Mouse (Mus musculus): ENCODE data around the gene Exoc4. TPM values are rescaled to one million over a fixed set of nuclear protein-coding genes. Genes with fewer than 3 reads are reported as not detected.

Gene Exoc4
- total RNA-seq, 2 experiments from 2014 or later, result 40.0 to 44.1 TPM

DNA sequence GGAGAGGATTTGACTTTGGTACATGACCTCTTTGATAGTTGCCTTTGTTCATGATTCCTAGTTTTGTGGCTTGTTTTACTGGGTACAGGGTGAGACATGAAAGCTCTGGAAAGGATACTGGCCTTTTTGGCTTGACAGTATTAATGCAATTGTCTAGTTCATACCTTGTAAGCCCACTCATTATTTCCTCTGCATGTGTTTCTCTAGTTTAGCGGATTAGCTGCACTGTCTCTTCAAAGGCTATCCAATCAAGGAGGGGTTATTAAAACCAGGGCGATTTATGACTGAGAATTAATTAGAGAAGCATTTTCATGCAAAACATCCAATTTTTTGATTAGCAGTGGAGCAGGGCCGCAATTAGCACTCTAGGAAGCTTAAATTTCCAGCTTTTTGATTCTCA is 216.5 kb downstream of the Exoc4 start:
- no peak for DNase-seq (ENCODE audit: low spot score in 2 of 2)

DNA sequence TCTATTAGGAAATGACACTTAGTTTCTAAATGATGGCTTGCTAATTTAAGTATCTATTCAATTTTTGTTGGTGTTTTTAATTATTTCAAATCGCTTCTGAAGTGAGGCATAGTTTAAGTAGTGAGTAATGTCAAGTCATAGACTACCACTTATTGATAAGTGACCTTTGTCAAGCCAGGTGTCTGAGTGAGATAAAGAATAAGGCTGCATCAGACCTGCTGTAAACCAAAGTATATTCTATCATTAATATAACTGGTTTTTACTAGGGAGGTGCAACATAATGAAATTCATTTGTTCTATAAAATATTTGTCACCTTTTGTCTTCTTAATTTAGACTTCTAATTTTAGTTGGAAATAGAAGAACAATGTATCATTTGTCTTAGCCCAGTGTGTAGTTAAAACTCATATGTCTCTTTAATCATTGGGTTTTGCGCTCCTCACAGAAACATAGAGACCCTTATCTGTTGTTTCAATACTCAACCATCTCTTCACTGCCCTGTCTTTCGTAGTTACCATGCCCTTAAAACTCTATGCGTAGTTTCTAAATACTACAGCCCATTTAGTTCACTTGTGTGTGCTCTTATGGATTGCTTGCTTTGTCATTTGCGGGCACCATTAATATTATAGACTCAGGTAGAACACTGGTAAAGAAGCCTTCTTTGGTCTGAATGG is 217.4 kb downstream of the Exoc4 start:
- no peak for DNase-seq (ENCODE audit: low spot score in 2 of 2)

DNA sequence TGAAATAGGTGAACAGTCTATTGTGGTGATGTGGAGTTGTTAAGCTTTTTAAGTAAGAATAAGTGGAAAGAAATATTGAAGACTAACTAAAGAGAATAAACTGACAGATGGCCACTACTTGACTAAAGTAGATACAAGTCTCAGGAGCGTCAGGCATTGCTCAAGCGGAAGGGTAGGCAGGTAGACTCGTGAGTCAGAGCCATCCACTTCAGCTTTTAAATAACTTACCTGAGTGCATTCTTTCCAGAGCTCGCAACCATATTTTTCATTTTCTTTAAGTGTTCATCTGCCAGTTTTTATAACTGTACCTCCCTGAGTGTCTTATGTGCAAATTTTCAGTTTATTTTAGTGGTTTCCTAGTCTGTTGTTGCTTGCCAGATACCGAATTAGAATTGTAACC is 219.6 kb downstream of the Exoc4 start:
- no peak for DNase-seq (ENCODE audit: low spot score in 2 of 2)

DNA sequence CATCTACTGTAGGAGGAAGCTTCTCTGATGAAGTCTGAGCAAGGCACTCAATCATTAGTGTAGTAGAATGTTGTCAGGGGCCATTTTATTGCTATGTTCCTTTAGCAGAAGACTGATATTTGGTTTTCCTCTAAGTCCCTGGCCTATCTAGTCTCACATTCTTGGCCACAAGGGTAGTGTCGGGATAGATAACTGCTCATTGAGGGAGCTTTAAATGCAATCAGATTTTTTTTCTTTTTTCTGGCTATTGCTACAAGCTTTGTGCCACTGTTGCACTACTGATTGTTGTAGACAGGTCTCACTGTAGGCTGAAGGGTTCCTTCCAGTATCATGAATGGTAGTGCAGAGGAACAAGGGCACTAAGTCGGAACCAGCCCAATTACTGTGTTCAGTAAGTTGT is 227.2 kb downstream of the Exoc4 start:
- DNase-seq (ENCODE audit: low spot score in 2 of 2), result no peak

DNA sequence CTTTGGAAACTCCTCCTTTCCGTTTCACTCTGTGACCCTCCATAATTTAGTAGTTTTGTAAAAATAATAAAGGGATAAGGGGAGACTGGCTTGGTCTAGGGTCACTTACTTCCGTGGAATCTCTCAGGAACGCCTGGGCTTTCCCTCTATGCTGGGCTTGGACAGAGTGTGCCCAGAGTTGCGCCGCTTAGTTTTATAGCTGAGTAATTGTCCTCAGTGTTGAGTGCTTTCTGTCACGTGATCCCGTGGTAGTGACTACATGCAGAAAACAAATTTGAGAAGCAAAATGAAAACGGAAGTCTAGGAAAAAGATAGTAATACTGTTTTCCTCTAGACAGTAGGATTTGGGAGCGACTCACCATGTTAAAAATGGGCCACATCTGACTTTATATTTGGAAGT is 235.7 kb downstream of the Exoc4 start:
- no peak for DNase-seq (ENCODE audit: low spot score in 2 of 2)

DNA sequence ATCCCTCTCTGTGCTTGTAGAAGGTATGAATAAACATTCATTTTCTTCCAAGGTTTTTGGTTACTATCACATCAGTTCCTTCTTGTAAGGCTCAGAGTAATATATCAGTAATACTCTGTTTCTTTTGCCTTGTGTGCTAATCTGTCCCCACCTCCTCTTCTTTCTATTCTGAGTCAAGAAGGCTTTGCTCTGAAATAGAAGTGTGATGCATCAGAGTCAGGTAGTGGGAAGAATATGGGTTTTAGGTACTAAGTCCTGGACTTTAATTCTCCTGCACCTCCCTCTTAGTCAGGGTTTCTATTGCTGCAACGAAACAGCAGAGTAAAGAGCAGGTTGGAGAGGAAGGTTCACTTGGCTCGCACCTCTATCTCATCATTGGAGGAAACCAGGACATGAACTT is 240.9 kb downstream of the Exoc4 start:
- DNase-seq (ENCODE audit: low spot score in 2 of 2), result no peak

DNA sequence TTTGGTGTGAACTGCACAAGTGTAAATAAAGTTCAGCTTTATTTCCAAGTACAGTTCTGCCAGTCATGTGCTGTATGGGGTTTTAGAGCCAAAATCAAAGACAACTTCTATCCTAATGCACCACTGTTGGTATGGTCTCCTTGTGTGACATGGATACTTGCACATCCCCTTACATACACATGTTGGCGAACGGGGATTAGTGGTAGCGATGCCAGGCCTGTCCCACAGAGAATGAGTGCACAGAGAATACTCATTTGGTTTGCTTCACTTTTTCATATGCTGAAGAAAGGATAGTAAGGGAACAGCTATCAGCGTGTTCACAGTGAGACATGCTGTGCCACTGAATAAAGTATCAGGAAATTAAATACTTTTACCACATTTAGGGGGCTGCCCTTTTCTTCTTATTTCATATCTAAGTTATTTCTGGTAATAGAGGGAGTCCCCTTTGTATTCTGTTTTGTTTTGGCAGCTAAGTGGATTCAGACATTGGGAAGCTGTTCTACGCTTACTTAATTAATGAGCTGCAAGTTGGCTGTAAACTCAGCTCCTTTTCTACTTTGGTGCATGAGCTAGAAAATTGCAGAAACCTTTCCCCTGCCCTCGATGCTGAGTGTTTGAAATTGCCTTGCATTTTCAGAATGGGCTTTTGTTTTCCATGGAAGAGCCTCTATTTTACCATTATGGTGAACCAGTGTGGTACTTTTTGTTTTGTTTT is 247.4 kb downstream of the Exoc4 start:
- no peak for DNase-seq (ENCODE audit: low spot score in 2 of 2)

DNA sequence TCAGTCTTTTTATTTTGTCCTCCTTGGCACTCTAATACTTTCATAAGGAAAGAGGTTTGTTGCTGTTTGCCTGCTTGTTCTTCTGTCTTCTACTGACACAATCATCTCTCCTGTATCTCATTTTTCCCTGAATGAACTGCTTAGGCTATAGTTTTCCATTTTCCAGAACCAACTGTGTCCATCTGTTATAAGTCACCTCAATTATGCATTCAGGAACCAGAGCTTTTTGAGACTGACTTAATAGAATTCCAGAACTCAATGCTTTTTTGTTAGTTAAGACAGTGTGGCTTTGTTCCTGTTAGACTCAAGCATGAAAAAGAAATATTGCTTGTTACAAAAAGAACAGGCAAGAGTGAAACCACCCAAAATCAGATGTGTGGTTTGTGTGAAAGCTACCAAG is 248.5 kb downstream of the Exoc4 start:
- DNase-seq (ENCODE audit: low spot score in 2 of 2), result no peak

DNA sequence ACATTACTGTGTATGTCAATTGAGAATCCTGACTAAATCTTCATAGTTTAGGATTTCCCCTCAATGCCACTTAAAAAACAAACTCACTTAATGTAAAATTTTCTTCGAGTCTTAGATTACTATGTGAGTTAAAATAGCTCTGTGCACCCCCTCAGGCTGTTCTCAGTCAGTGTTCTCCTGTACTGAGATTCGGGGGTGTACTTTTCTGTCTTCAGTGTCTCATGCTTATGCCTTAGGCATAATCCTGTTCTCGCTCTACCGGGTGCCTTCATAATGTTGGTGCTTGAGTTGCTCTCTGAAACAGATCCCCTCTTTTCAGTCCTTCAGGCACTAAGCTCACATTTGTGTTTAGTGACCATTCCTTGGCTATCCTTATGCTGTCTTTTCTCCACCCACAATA is 253.5 kb downstream of the Exoc4 start:
- no peak for DNase-seq (ENCODE audit: low spot score in 2 of 2)

DNA sequence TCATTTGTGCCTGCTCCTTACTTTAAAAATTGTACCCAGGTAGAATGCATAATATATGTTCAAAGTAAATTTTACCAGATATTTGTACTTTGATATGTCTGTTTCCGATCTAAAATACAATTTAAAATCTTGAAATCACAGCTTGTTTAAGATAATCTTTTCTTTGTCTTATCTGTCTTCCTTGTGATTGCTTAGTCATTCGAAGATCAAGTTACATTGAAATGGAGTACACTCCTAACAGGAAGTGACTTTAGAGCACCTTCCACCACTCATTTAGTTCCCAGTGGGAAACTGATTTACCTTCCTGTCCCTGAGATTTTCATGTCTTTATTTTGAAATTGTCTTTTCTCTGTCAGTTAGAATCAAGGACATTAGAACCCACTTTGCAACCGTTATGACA is 254.5 kb downstream of the Exoc4 start:
- no peak for DNase-seq (ENCODE audit: low spot score in 2 of 2)

DNA sequence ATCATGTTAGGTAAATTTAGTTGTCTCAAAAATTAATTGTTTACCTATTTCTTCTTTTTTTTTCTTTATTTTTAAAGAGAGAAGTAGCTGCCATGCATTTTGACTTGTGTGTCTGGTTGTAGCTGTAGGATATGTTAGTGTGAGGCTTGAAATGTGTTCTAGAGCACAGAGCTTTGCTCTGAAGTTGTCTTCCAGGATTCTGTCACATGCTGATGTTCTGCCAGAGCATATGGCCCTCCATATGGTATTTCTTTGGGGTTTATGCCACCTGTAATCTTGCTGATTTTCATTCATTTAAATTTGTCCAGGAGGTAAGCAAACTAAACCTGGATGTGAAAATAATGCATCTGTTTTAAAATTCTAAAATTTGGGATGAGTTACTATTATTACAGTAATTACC is 258.2 kb downstream of the Exoc4 start:
- no peak for DNase-seq (ENCODE audit: low spot score in 2 of 2)

DNA sequence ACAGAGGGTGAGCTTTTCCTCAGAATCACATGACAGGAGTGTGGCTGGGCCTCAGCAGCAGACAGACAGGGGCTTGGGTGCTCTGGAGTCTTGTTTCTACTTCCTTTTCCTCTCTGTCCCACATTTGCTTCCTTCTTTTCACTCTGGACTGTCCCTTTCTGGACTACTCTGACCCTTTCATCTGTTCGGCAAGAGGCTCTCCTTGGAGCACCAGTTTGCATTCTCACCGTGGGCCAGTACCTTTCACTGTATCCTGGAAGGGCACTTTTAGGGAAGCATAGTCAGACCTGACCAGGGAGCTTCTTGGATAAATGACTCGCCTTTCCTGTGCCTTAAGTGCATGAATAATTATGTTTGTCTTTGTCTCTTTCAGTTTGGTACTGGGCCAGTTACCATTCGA is 266.5 kb downstream of the Exoc4 start:
- no peak for DNase-seq (ENCODE audit: low spot score in 2 of 2)

DNA sequence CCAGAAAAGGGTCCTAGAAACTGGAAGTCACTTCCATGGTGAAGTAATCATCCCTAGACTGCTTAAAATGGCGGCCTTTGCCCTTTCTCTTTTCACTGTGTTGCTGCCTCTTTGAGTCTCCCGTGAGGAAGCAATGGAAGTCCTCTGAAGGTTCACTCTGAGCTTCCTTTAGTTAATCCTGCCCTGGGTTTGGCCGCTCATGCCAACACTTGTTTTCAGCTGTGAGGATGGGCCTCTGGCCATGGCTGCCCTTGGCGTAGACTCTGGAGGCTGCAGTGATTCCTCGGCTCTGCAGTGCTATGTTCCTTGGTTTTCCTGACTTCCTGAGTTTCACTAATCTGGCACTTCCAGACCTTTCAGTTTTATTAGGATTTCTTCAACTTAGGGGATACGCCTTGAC is 267.9 kb downstream of the Exoc4 start:
- no peak for DNase-seq (ENCODE audit: low spot score in 2 of 2)

DNA sequence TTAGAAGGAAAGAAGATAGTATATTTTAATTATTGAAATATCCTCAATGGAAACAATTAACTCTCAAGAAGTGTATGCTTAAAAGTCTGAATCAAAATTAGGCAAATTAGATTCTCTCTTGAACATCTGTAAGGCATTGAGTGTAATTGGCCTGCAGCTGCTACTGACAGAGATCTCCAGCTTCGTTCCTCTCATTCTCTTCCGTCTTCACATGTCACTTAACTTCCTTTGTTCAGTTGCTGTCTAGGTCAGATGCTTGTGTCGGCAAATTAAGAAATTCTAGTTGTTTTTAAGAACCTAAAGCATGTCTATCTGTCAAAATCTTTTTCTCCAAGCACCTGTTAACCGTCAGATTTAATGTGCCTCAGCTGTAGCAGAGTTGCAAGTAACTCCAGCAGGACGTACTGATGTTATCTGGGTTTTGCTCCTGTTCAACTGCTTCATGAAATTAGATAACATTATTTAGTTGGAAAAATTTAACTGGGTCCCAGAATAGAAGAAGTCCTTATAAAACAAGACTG is 269.1 kb downstream of the Exoc4 start:
- DNase-seq (ENCODE audit: low spot score in 2 of 2), result no peak

DNA sequence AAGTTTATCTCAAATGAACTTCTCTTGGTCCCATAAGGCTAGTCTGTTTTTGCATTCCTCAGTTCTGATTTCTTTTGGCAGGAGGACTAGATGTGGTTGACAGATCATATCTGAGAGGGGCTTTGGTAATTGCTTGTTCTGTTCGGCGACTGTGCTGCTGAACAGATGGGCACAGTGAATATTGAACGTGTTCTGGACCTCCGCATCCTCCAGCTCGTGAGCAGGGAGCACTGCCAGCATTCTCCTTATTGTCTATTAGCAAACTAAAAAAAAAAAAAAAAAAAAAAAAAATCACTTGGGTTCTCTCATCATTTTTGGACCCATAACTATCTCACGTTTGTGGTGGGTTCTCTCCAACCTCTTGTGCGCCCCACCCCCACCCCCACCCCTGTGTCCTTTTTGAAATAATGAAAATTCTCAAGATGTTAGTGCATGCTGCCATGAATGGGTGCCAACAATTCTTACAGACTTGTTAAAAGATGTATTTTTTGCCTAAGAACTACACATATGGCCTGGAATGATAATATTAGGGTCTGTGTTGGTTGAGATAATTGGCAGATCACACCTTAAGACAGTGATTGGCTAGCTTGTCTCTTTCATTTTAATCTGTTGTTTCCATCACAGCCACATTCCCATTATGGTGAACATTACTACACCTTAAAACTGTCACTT is 276.9 kb downstream of the Exoc4 start:
- DNase-seq (ENCODE audit: low spot score in 2 of 2), result no peak

DNA sequence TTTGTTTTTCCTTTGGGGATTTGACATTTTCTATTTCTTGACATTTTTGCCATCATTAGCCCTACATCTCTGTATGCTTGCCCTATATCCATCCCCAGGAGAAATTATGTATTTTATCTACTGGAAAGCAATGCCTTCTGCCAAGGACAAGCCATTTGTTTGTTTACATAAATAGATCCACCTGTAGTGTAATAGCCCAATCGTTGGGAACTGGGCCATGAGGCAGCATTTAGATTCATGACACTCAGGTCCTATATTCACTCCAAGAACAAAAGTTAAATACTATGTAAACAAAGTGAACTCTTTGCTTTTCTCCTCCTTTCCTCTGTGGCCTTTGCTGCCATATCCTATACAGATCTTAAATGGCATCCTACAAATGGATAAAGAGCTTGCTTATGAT is 291.5 kb downstream of the Exoc4 start:
- no peak for DNase-seq (ENCODE audit: low spot score in 2 of 2)

DNA sequence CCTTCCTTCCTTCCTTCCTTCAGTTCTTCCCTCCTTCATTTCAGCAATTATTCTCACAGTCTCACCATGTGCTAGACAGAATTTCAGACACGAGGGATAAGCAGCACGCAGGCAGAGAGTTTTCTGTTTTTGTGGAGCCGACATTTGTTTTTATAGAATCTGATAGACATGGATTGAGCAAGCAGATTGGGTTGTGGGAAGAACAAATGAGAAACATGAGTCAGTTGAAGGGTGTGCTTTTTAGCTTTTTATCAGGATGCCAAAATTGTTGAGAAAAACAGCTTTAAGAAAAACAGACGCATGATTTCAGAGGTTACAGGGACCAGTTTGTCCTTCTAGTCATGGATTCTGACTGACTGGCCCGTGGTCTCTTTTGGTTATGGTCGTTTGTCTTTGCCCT is 293.8 kb downstream of the Exoc4 start:
- no peak for DNase-seq (ENCODE audit: low spot score in 2 of 2)

DNA sequence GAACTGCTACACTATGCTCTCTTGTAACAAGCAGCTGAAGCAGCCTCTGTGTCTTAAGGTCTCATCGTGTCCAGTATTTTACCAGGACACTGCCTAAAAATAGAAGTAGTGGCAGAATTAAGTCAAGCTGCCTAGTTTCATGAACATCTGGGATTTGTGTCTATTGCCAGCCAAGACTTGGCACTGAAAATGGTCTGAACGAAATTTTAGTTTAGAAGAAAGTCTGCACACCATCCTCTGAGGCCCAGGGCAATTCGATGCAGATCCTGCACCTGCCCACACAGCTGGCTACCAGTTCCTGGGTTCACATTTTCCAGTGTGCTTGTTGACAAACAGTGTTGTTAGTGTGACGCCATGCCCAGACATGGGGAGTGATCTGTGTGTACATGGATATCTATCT is 303.0 kb downstream of the Exoc4 start:
- DNase-seq (ENCODE audit: low spot score in 2 of 2), result no peak

DNA sequence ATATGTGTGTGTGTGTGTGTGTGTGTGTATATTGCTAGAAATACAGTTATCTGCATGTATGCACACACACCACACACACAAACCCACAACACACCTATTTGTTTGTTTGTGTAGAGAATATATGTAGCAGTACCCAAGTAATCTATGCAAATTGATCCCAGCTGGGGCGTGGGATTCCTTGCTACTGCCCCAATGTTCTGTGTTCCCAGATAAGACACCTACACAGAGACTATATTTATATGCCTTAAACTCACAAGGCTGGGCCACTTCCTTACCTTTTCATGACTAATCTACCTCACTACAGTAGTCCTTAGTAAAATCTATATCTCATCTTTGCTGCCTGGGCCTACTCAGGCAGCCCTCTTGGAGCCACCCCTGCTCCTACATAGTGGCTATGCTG is 312.0 kb downstream of the Exoc4 start:
- no peak for DNase-seq (ENCODE audit: low spot score in 2 of 2)

DNA sequence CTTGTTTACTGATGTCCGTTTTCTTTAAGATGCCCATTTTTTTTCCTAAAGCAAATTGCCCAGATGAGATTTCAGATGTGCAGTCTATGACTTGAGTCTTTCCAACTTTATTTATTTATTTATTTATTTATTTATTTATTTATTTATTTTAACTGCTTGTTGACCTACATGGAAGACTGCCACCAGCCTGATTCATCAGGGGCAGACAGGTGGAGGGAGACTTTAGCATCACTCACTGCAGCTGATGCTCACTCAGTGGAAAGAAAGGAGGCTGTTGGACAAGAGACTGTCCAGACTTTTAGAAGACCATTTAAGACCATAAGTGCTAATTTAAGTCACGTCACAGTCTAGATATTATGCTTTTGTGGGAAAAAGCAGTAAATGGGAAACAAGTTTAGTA is 313.0 kb downstream of the Exoc4 start:
- no peak for DNase-seq (ENCODE audit: low spot score in 2 of 2)

DNA sequence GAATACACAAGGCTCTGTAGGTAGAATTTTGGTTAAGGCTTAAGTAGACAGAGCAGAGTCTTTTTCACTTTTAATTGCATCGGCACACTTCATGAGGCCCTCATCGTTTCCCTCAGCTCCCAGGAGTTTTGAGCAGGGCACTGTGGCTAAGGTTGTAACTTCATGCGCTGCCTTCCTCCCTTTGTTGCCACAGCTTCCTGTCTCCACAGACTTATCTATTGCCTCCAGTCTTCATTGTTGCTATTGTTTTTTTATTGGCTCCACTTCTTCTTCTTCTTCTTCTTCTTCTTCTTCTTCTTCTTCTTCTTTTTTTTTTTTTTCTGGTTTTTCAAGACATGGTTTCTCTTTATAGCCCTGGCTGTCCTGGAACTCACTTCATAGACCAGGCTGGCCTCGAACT is 327.1 kb downstream of the Exoc4 start:
- no peak for DNase-seq (ENCODE audit: low spot score in 2 of 2)

DNA sequence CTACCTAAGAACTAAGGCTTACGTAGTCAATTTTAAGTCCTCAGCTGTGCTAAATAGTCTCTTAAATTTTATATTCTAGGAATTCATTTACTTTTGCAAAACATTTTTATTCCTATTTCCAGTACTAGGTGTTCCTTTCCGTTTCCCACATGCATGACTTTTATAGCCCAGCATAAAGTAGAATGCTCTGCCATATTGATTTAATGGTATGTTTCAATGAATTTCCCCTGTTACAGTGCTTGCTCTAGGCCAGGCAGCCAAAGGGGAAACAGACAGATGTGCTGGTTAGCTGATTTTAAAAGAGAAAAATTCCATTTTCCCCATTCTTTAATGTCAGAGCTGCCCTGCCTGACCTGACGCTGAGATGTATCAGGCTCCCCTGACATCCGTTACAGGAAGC is 359.6 kb downstream of the Exoc4 start:
- no peak for DNase-seq (ENCODE audit: low spot score in 2 of 2)

All from adrenal gland, adult 18-20 months (tissue).